Mouse (Mus musculus) embryonic facial prominence, embryonic 13.5 days (tissue): ENCODE results near the gene 4930579F01Rik. TPM values are rescaled to one million over a fixed set of nuclear protein-coding genes. Genes with fewer than 3 reads are reported as not detected.

Source experiments
- ATAC-seq: fragments of 200-750 bp; cut with Nextera tagmentation; 2 replicates; pipeline ENCODE4 v1.8.0; 2017; ENCODE audit warnings: low read depth; ENCODE audit not compliant: insufficient number of reproducible peaks, insufficient read depth, low FRiP score, low TSS enrichment
- H3K27ac ChIP-seq: fragments of 300-500 bp; sonication (generic); 2 replicates; pipeline ENCODE4 v1.5.1; 2015; ENCODE audit warnings: moderate library complexity, mild to moderate bottlenecking, inconsistent platforms
- H3K27me3 ChIP-seq: fragments of 300-500 bp; sonication (generic); 2 replicates; pipeline ENCODE4 v1.6.1; 2015; ENCODE audit warnings: mild to moderate bottlenecking, inconsistent platforms
- H3K36me3 ChIP-seq: fragments of 300-500 bp; sonication (generic); 2 replicates; pipeline ENCODE4 v1.6.1; 2015; ENCODE audit warnings: mild to moderate bottlenecking, inconsistent platforms
- H3K4me1 ChIP-seq: fragments of 300-500 bp; sonication (generic); 2 replicates; pipeline ENCODE4 v1.6.1; 2015; ENCODE audit warnings: inconsistent platforms
- H3K4me2 ChIP-seq: fragments of 300-500 bp; sonication (generic); 2 replicates; pipeline ENCODE4 v1.6.1; 2015; ENCODE audit warnings: moderate library complexity, mild to moderate bottlenecking, inconsistent platforms
- H3K4me3 ChIP-seq: fragments of 300-500 bp; sonication (generic); 2 replicates; pipeline ENCODE4 v1.5.1; 2015; ENCODE audit warnings: mild to moderate bottlenecking, inconsistent platforms
- H3K9ac ChIP-seq: fragments of 300-500 bp; sonication (generic); 2 replicates; pipeline ENCODE4 v1.6.1; 2015; ENCODE audit warnings: mild to moderate bottlenecking, inconsistent platforms
- H3K9me3 ChIP-seq: fragments of 300-500 bp; sonication (generic); 2 replicates; pipeline ENCODE4 v1.6.1; 2016; ENCODE audit warnings: inconsistent platforms
- WGBS: fragments of 180-500 bp; shearing (Covaris S2); methylation state at CpG from one replicate; pipeline ENCODE4 v1.1.7; 2015; ENCODE audit warnings: mixed read lengths; 5-methylcytosine and 5-hydroxymethylcytosine counted together
- polyA plus RNA-seq: library from polyadenylated mRNA; unstranded; fragments of >200 nt; fragmentation: Nextera tagmentation; extraction: Ambion mirVana; gene quantifications from 2 replicates; pipeline ENCODE4 v1.2.1, GENCODE M21; 2015

The 4930579F01Rik gene
- polyA plus RNA-seq, 1 experiment from 2014 or later, result 0.81 TPM

DNA sequence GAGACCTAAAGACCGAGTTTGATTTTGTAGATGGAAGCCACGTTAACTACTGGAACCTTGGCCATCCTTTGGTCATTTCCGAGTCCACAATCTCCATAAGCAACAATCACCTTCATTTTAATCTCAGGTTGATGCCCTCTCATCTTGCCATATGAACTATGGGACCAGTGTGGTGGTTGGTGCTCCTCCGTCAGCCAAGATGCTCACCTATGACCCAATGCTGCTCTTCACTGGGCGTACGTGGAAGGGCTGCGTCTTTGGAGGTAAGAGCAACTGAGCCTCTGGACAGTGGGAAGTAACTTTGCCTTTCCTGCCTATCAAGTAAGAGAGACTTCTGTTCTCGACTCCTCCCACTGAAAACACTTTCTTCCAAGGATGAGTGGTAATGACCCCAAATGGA, 34.2 kb upstream of the 4930579F01Rik start:
- no peak overlapping the region for H3K9ac ChIP-seq
- ATAC-seq, result no peak
- no peak overlapping the region for H3K27ac ChIP-seq
- H3K4me2 ChIP-seq, result no peak overlapping the region
- no peaks in the 10 kb centered on the region for H3K27me3 ChIP-seq
- WGBS, result 93% methylated on average over 8 of the region's 8 CpGs
- no peaks in the 10 kb centered on the region for H3K36me3 ChIP-seq
- H3K4me1 ChIP-seq, result peaks cover 7% of the 10 kb centered on the region
- H3K9me3 ChIP-seq, result no peaks in the 10 kb centered on the region
- H3K4me3 ChIP-seq, result no peak overlapping the region

- Histone ChIP-seq H3K4me2 (no peak overlapping the region), H3K27me3 (no peaks in the 10 kb centered on the region), H3K4me1 (peaks cover 7% of the 10 kb centered on the region), H3K9ac (no peak overlapping the region), H3K4me3 (no peak overlapping the region), H3K9me3 (no peaks in the 10 kb centered on the region), H3K27ac (no peak overlapping the region), H3K36me3 (no peaks in the 10 kb centered on the region)
- 90% methylated on average over 2 of the region's 2 CpGs for WGBS
- no peak for ATAC-seq
Measured at GRCm38 (mm10) chr3:138227082-138227481, 33.5 kb upstream of the 4930579F01Rik start.

GRCm38 (mm10) chr3:138226476-138226875, 32.9 kb upstream of the 4930579F01Rik start:
- WGBS, result 92% methylated on average over 6 of the region's 6 CpGs

DNA sequence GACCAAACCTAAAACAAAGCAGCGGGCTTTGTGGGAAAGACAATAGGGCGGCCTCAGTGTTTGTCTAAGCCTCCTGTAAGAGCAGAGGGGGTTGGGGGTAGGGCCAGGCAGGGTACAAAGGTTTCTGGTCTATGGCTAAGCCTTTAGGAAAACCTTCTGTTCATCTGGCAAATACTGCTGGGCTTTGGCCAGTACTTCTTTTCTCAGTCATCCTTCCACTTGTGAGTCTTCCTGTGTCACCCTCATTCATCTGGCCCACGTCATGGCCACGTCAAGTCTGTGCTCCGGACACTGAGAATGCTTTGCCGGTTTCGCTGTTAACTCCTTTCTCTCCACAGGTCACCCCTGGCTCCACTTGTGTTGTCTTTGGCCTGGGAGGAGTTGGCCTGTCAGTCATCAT, 32.2 kb upstream of the 4930579F01Rik start:
- no peak for ATAC-seq
- no peaks in the 10 kb centered on the region for H3K36me3 ChIP-seq
- H3K4me2 ChIP-seq, result no peak overlapping the region
- no peak overlapping the region for H3K27ac ChIP-seq
- 77% methylated on average over 7 of the region's 7 CpGs for WGBS
- H3K4me3 ChIP-seq, result no peak overlapping the region
- peaks cover 3% of the 10 kb centered on the region for H3K4me1 ChIP-seq
- H3K27me3 ChIP-seq, result no peaks in the 10 kb centered on the region
- H3K9ac ChIP-seq, result no peak overlapping the region
- H3K9me3 ChIP-seq, result no peaks in the 10 kb centered on the region

More at GRCm38 (mm10) chr3:138226476-138226875, 32.9 kb upstream of the 4930579F01Rik start:
- Histone ChIP-seq H3K4me2 (no peak overlapping the region), H3K36me3 (no peaks in the 10 kb centered on the region), H3K4me3 (no peak overlapping the region), H3K27ac (no peak overlapping the region), H3K27me3 (no peaks in the 10 kb centered on the region), H3K9me3 (no peaks in the 10 kb centered on the region), H3K9ac (no peak overlapping the region), H3K4me1 (peaks cover 7% of the 10 kb centered on the region)
- ATAC-seq, result no peak

- 43% methylated on average over 7 of the region's 7 CpGs for WGBS
Measured at GRCm38 (mm10) chr3:138225331-138225730, 31.7 kb upstream of the 4930579F01Rik start.

DNA sequence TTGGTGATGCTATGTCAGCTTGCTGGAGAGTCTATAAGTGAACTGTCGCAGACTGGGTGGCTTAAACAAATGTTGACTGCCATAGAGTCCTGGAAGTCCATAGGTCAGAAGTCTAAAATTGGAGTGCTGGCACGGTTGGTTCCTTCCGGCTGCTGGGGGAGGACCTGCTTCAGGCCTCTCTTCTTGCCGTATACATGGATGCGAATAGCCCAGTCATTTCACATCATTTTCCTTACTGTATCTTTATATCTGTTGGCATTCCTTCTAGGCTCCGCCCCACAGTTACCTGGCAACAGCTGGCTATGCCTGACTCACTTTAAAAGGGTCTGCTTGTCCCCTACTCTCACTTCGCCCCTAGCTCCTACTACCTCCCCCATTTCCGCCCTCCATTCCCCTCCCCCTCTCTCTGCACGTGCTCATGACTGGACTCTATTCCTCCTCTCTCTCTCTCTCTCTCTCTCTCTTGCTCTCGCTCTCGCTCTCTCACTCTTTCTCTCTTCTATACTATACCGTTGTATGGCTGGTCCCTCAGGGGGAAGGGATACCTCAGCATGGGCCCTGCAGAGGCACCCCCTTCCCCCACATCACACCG, 30.8 kb upstream of the 4930579F01Rik start:
- WGBS, result 85% methylated on average over 13 of the region's 13 CpGs
- H3K9me3 ChIP-seq, result no peaks in the 10 kb centered on the region
- no peaks in the 10 kb centered on the region for H3K4me1 ChIP-seq
- H3K36me3 ChIP-seq, result no peaks in the 10 kb centered on the region
- no peaks in the 10 kb centered on the region for H3K27me3 ChIP-seq
- no peak overlapping the region for H3K27ac ChIP-seq
- no peak overlapping the region for H3K4me2 ChIP-seq
- no peak overlapping the region for H3K9ac ChIP-seq
- no peak overlapping the region for H3K4me3 ChIP-seq
- ATAC-seq, result no peak

More at GRCm38 (mm10) chr3:138225331-138225730, 31.7 kb upstream of the 4930579F01Rik start:
- ATAC-seq, result no peak
- no peak overlapping the region for H3K27ac ChIP-seq
- H3K9ac ChIP-seq, result no peak overlapping the region
- H3K4me2 ChIP-seq, result no peak overlapping the region
- no peaks in the 10 kb centered on the region for H3K4me1 ChIP-seq
- H3K4me3 ChIP-seq, result no peak overlapping the region
- H3K9me3 ChIP-seq, result no peaks in the 10 kb centered on the region
- H3K27me3 ChIP-seq, result no peaks in the 10 kb centered on the region
- no peaks in the 10 kb centered on the region for H3K36me3 ChIP-seq

- ATAC-seq, result no peak
- 59% methylated on average over 5 of the region's 5 CpGs for WGBS
- Histone ChIP-seq H3K4me2 (no peak overlapping the region), H3K27me3 (no peaks in the 10 kb centered on the region), H3K36me3 (no peaks in the 10 kb centered on the region), H3K9me3 (no peaks in the 10 kb centered on the region), H3K27ac (no peak overlapping the region), H3K4me1 (peaks cover 8% of the 10 kb centered on the region), H3K4me3 (no peak overlapping the region), H3K9ac (no peak overlapping the region)
Measured at GRCm38 (mm10) chr3:138222952-138223351, 29.3 kb upstream of the 4930579F01Rik start.

DNA sequence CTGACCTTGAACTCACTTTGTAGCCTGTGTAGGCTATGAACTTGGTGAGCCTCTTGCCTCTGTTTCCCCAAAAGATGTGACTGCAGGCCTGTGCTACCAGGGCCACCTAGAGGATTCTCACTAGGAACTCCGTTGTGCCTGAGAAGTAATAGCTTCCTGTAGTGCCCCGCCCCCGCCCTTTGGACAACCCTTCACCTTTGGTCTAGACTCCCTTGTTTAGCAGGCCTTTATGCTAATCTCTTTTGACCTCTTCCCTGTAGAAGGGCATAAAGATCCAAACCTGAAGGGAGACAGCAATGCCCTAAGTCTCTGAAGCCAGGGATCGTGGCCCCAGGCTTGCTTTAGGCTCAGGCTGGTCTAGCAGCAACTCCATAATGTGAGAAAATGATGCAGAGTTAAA, 28.9 kb upstream of the 4930579F01Rik start:
- Histone ChIP-seq H3K4me3 (no peak overlapping the region), H3K9ac (no peak overlapping the region), H3K27me3 (no peaks in the 10 kb centered on the region), H3K27ac (no peak overlapping the region), H3K4me2 (no peak overlapping the region), H3K9me3 (no peaks in the 10 kb centered on the region), H3K4me1 (peaks cover 12% of the 10 kb centered on the region), H3K36me3 (no peaks in the 10 kb centered on the region)
- WGBS, result 65% methylated on average over 4 of the region's 4 CpGs
- ATAC-seq, result no peak

- H3K9me3 ChIP-seq, result no peaks in the 10 kb centered on the region
- H3K4me1 ChIP-seq, result peaks cover 16% of the 10 kb centered on the region
- no peaks in the 10 kb centered on the region for H3K27me3 ChIP-seq
- no peak overlapping the region for H3K4me2 ChIP-seq
- H3K27ac ChIP-seq, result no peak overlapping the region
- H3K9ac ChIP-seq, result no peak overlapping the region
- no peak for ATAC-seq
- no peak overlapping the region for H3K4me3 ChIP-seq
- 87% methylated on average over 11 of the region's 11 CpGs for WGBS
- H3K36me3 ChIP-seq, result no peaks in the 10 kb centered on the region
Measured at GRCm38 (mm10) chr3:138221116-138221515, 27.5 kb upstream of the 4930579F01Rik start.

GRCm38 (mm10) chr3:138217631-138218264, 24.1 kb upstream of the 4930579F01Rik start, which contains the start of gene Adh7:
TSS of gene Adh7 (plus strand) at chr3:138217760.
- WGBS, result 27% methylated on average over 10 of the region's 10 CpGs
- H3K4me3 ChIP-seq, result no peak within 1 kb of the TSS
- no peaks in the 10 kb centered on the region for H3K36me3 ChIP-seq
- H3K9ac ChIP-seq, result no peak within 1 kb of the TSS
- no peaks in the 10 kb centered on the region for H3K27me3 ChIP-seq
- no peak for ATAC-seq
- H3K4me1 ChIP-seq, result peaks cover 20% of the 10 kb centered on the region
- peak within 1 kb of the TSS; percentile 87 for H3K27ac ChIP-seq
- no peaks in the 10 kb centered on the region for H3K9me3 ChIP-seq
- peak within 1 kb of the TSS; percentile 27 for H3K4me2 ChIP-seq

GRCm38 (mm10) chr3:138216091-138216490, 22.5 kb upstream of the 4930579F01Rik start:
- no peaks in the 10 kb centered on the region for H3K9me3 ChIP-seq
- no peaks in the 10 kb centered on the region for H3K36me3 ChIP-seq
- 82% methylated on average over 8 of the region's 8 CpGs for WGBS
- no peak overlapping the region for H3K27ac ChIP-seq
- no peak overlapping the region for H3K4me3 ChIP-seq
- no peaks in the 10 kb centered on the region for H3K27me3 ChIP-seq
- no peak for ATAC-seq
- H3K4me2 ChIP-seq, result no peak overlapping the region
- no peak overlapping the region for H3K9ac ChIP-seq
- peaks cover 20% of the 10 kb centered on the region for H3K4me1 ChIP-seq

DNA sequence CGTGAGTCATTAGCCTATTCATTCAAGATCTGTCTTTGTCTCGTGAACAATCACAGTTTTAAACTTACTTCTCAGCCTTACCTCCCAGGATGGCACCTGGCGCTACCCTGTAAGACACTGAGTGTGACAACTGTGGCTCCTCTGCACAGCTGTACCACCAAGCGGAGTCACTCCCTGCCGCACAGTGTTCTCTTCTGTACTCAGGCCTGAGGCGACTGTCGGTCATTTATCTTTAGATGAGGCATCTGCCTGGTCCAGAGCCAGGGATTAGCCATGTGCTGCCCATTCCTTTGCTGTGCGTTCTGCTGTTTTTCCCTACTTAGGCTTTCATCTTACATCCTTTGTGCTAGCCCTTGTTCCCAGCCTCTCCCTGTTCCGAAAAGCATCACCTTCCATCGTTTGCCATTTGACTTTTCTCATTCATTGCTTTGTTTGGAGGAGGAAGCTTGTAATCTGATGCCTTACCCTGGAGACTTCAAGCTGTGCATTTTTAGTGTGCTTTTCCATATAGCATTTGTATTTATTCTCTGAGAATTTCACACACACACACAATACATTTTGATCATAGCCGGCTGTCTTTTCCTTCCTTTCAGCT, 21.9 kb upstream of the 4930579F01Rik start:
- WGBS, result 39% methylated on average over 11 of the region's 11 CpGs
- no peak overlapping the region for H3K9ac ChIP-seq
- no peak overlapping the region for H3K27ac ChIP-seq
- H3K4me3 ChIP-seq, result no peak overlapping the region
- no peak overlapping the region for H3K4me2 ChIP-seq
- H3K36me3 ChIP-seq, result no peaks in the 10 kb centered on the region
- H3K9me3 ChIP-seq, result no peaks in the 10 kb centered on the region
- ATAC-seq, result no peak
- peaks cover 20% of the 10 kb centered on the region for H3K4me1 ChIP-seq
- no peaks in the 10 kb centered on the region for H3K27me3 ChIP-seq
